1 mouse cellular context compared by ENCODE assay signal in genomic region chr13:119708941-119709340, GRCm38 (mm10).
A peak's percentile ranks its signal among the peaks of the same experiment; 100 is the strongest.
TF ChIP-seq lines count a peak whose summit lies in the region.

No protein-coding gene starts in this region.

TF ChIP-seq in MEL, 35 proteins besides CTCF, POLR2A, EP300 and RAD21 (continued from another document):
- TF ChIP-seq MXI1 (IDR thresholded peaks at IDR 0.05; ENCODE audit: low read depth, low read length), result peak; percentile 37; the same call in 1 of the 2 replicates
- TF ChIP-seq UBTF (IDR thresholded peaks at IDR 0.05; ENCODE audit: borderline replicate concordance, insufficient read depth, low read depth, low read length), result no peak
- no peak for TF ChIP-seq MYC (IDR thresholded peaks at IDR 0.05; ENCODE audit: low read depth, low read length)
- TF ChIP-seq GATA1 (IDR thresholded peaks at IDR 0.05; ENCODE audit: low read depth, low read length), result peak; percentile 59
- no peak for TF ChIP-seq BHLHE40 (IDR thresholded peaks at IDR 0.05; ENCODE audit: borderline replicate concordance, low read depth, low read length)
- TF ChIP-seq MYB (IDR thresholded peaks at IDR 0.05; ENCODE audit: low read depth, low read length), result peak; percentile 13; the same call in 1 of the 2 replicates
- no peak for TF ChIP-seq TBP (IDR thresholded peaks at IDR 0.05; ENCODE audit: low read depth, low read length)
- no peak for TF ChIP-seq POLR2AphosphoS5 (IDR thresholded peaks at IDR 0.05; ENCODE audit: borderline replicate concordance, low read depth, low read length)
- peak; percentile 64 for TF ChIP-seq TCF12 (IDR thresholded peaks at IDR 0.05; ENCODE audit: low read depth, low read length)
- peak; percentile 46; the same call in 1 of the 2 replicates for TF ChIP-seq USF1 (IDR thresholded peaks at IDR 0.05; ENCODE audit: low read depth, low read length)
- no peak for TF ChIP-seq POLR2AphosphoS2 (IDR thresholded peaks at IDR 0.05; ENCODE audit: low read length)
- TF ChIP-seq MAZ (IDR thresholded peaks at IDR 0.05; ENCODE audit: low read depth, low read length), result no peak
- TF ChIP-seq ZNF384 (IDR thresholded peaks at IDR 0.05; ENCODE audit: low read depth, low read length), result no peak
- no peak for TF ChIP-seq HCFC1 (IDR thresholded peaks at IDR 0.05; ENCODE audit: low read depth, low read length)
- TF ChIP-seq ETS1 (IDR thresholded peaks at IDR 0.05; ENCODE audit: low read depth, low read length), result peak; percentile 73
- no peak for TF ChIP-seq KAT2A (conservative IDR thresholded peaks at IDR 0.05; ENCODE audit: low read depth, low read length)
- no peak for TF ChIP-seq MAFK (IDR thresholded peaks at IDR 0.05; ENCODE audit: borderline replicate concordance, low read depth, low read length)
